ENCODE assay signal across 16 mouse cellular contexts in genomic region chr11:46263291-46263690, GRCm38 (mm10). TPM values are rescaled to one million over a fixed set of nuclear protein-coding genes. Genes with fewer than 3 reads are reported as not detected.
"Had no signal": no experiment of that assay in that cellular context is flagged by ENCODE, and none has a peak within 500 bp of the region (broad histone marks: within the 10 kb centered on the region; RNA-seq: fewer than 3 reads in every experiment).

No protein-coding gene starts in this region.

- H3K9me3 ChIP-seq: midbrain, embryonic 10.5 days; midbrain, embryonic 13.5 days; midbrain, embryonic 15.5 days; neural tube, embryonic 12.5 days had no signal

- H3K4me1 ChIP-seq: midbrain, embryonic 10.5 days; midbrain, embryonic 13.5 days; midbrain, embryonic 15.5 days; neural tube, embryonic 12.5 days had no signal

- ATAC-seq: midbrain, embryonic 13.5 days; midbrain, embryonic 15.5 days had no signal

- H3K4me3 ChIP-seq: midbrain, embryonic 10.5 days; midbrain, embryonic 13.5 days; midbrain, embryonic 15.5 days; neural tube, embryonic 12.5 days had no signal

- H3K27me3 ChIP-seq: midbrain, embryonic 13.5 days; midbrain, embryonic 15.5 days; neural tube, embryonic 12.5 days had no signal

- DNase-seq: lung, adult 18-20 months; lung, embryonic 14.5 days; lung, postnatal 10 days; lung, postnatal 4 days; right cerebral cortex, postnatal 14 days; thymus, adult 18-20 months; thymus, postnatal 14 days; thymus, postnatal 36 days had no signal

RNA-seq across cellular contexts. Expression of gene Fndc9, which starts 28.0 kb away (rescaled TPM):
- total RNA-seq: megakaryocyte-erythroid progenitor cell, adult 5-6 weeks had no signal
- polyA plus RNA-seq: liver, embryonic 14.5 days; liver, embryonic 16.5 days; lung, embryonic 14.5 days; spleen, adult 2 months had no signal
